Mouse (Mus musculus): ENCODE measurements around the gene Bicdl2. TPM values are rescaled to one million over a fixed set of nuclear protein-coding genes. Genes with fewer than 3 reads are reported as not detected.

Gene Bicdl2
- total RNA-seq (2021) = not detected
- long read RNA-seq, experiment 1 = 0 reads
- long read RNA-seq, experiment 2 = 0 reads

DNA sequence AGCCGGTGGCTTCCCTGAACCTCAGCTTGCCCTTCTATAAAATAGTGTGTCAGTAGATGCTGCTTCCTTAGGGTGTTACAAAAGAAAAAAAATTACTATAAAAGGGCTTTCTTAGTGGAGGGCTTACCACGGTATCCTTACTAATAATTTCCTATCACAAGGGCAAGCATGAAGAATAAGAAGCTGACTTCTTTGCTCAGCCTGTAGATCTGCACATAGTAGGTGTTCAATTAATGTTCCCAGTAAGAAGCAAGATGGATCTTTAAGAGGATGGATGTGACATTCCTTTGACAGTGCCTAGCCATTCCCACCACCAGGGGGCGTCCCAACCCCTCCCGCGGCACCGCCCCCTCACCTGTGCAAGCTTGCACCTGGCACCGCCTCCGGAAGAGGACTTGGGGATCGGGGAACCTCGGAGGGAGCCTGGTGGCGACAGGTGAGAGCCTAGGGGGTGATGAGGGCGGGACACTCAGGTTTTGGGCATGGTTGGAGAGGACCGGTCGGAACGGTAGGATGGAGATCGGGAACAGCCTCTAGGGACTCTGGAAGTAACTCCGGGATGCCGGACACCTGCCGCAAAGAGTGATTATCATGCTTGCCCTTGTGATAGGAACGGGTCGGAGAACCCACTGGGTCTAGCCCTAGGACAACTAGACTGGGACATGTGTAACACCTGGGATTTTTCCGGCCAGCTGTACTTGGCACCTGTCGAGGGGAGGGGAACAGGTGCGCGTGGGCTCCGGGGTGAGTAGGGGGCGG is at the start of gene Bicdl2:
Bicdl2 (plus strand) TSS at position 390 of the 759 bp plus-strand sequence.
- no peak for DNase-seq

DNA sequence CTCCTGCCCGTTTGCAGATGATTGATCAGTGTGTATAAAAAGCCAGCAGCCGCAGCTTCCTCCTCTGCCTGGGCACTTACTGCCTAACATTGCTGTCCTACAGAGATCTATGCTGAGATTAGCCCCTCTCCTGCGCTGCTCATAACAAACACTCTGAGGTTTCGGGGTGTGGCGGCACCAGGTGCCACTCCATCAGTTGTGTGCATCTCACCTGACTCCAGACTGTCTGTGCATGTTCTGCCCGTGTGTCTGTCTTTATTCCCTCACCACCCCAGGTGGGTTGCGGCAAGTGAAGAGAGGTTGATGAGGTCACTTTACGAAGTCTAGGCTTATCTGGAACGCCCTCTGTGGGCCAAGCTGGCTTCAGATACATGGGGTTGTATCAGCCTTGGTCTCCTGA is 43.2 kb upstream of the Bicdl2 start:
- no peak for DNase-seq

DNA sequence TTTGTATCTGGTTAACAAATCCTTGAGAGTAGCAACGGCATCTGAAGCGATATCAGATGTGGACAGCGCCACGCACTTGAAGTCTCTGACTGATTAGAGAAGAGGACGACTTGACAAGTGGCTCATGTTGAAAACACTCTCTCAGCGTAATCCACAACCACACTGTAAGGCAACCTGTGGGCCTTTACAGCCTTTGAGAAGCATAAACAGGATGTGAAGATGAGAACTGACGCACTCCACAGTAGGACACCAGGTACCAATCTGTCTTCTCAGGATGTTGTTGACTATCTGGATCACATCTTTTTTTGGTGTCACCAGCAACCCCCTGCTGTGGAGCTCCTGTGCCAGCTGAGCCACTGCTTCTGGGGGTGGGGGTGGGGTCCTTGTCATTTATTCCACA is 40.0 kb upstream of the Bicdl2 start:
- DNase-seq = no peak

DNA sequence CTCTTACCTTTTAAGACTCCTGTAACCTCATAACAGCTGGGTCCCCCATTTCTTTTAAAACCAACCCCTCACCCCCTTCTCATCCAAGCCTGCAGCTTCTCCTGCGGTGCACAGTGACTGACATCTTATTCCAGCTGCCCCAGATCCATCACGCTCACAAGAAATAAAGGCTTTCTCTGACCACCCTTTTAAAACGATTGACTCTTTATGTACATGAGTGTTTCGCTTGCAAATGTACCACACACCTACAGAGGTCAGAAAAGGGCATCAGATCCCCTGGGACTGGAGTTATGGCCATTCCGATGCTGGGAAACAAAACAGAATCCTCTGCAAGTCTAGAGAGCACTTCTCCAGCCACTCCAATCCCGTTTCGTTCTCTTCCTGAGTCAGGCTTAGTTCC is 32.5 kb upstream of the Bicdl2 start:
- no peak for DNase-seq

DNA sequence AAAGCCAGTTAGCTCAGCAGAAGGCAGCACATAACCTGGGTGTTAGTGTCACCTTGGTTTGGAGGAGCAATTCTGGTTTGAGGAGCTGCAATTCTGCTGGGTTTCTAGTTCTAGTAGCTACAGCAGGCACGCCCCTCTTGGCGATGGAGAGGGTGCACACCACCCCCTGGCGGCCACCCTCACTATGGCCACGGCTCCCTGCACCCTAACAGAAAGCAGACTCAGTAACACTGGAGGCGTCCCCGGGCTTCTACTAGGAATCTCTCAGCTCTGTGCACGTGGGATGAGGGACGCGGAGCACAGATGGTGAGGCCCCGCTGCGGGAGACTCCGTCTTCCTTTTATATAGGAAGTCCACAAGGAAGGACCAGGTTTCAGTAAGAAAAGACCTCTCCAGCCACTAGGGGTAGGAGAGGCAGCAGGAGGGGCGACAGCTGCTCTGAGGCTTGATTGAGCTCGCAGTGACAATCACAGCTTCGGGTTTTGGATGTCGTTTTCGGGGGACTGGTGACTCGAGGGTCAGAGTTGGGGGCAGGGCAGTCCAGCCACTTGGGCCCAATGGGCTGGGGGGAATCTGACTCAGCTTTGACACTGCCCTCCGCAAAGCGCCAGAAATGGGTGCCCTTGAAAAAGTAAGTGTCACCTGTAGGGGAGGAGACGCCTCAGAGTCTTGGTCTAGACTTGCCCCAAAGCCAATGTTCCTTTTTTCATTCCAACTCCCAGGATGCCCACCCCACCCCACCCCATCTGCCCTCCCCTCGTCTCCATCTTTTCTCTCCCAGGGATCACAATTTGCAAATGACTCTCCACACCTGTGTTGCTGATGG is 29.9 kb upstream of the Bicdl2 start:
- DNase-seq = peak; percentile 86

DNA sequence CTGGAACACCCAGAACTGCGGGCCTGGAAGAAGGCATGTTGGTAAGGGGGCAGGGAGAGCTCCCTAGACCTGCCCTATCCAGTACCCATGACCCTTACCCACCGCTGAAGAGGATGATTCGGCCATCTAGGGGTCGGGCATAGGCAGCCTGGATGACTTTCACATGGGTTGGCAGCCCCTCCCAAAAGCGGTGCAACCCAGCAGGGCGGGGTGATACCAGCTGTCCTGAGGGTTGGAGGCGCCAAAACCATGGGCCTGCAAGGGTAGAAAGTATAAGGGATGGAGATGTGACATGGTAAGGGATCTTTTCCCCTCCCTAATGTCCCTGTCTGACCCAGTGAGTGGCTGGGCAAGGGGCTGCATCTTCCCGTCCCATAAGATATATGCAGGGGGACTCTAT is 29.1 kb upstream of the Bicdl2 start:
- DNase-seq = no peak

DNA sequence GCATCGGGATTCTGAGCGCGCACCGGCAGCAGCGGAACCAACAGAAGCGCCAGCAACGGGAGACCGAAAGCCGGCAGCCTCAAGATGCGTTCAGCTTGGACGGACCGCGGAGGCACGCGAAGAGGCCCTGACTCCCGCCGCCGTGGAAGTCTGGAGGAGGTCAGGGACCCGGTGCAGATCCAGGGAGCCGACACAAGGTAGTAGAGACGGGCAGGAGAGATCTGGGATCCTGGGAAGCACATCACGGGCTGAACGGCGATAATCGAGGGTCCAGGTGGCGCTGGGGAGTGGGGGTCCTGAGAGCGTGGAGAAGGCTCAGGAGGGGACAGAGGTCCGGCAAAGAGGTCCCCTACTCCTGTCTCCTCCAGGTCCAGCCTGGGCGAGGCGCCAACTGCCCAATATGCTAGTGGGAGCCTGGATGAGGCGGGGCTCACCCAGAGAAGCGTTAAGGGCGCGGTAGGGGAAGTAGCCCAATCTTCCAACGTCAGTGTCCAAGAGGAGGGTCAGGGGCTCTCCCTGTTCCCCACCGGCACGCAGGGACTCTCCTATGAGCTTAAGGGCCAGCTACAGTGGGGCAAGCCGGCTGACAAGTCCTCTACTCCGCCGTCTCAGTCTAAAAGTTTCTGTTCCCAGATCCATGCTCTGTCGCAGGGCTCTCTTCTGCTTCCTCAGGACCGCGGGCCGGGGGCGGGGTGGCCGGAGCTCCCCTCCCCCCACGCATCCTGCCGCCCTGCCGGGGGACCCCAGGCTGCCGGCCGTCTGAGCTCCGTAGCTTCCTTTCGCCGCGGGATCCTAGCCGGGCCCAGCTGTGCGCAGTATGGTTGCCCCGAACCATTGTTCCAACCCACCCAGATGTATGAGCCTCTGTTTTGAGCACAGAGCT is 15.5 kb upstream of the Bicdl2 start, which contains the start of gene Mmp25:
Mmp25 (minus strand) TSS at position 665 of the 883 bp plus-strand sequence.
- DNase-seq = peak; percentile 40

DNA sequence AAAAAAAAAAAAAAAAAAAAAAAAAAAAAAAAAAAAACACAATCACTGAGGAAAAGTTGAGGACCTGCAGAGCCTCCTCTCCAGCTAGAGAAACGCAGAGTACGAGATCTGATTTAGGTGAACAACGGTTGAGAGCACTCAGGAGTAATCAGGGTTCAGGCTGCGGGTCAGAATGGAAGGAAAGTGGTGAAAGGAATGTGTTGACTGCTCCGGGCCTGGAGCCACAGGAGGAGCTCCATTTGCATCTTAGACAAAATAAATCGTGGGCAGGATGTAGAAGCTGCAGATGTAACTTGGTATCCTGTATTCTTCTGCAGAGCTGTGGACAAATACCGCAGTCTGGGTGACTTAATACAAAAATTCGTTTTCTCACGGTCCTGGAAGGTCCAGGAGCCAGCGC is 14.4 kb upstream of the Bicdl2 start:
- no peak for DNase-seq

DNA sequence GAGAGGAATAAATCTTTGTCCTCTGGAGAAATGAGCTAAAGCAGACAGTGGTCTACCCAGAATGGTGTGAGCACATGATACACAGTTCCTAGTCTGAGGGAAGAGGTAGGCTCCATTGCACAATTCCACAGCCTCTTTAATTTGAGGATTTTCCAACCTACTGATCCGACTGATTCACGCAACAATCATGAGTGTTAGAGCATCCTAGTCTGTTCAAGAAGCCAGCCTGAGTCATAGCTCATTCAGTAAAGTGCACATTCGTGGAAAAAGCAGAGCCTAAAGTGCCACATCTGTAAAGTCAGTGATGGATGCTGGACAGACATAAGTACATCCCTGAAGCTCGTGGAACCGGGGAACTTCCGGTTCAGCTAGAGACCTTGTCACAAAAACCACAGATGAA is 8.9 kb upstream of the Bicdl2 start:
- no peak for DNase-seq

DNA sequence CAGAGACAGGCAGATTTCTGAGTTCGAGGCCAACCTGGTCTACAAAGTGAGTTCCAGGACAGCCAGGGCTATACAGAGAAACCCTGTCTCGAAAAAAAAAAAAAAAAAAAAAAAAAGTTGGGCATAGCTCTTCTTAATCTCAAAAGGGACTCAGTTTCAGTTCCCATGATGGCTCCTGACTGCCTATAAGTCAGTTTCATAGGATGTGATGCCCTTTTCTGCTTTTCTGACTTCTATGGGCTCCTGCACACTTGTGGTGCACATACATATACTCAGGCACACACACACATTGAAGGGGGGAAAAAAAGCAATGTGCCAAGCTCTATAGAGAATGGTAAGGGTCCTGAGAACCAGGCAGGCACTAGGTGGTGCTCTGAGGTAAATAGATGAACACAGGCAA is 7.0 kb upstream of the Bicdl2 start:
- DNase-seq = no peak

DNA sequence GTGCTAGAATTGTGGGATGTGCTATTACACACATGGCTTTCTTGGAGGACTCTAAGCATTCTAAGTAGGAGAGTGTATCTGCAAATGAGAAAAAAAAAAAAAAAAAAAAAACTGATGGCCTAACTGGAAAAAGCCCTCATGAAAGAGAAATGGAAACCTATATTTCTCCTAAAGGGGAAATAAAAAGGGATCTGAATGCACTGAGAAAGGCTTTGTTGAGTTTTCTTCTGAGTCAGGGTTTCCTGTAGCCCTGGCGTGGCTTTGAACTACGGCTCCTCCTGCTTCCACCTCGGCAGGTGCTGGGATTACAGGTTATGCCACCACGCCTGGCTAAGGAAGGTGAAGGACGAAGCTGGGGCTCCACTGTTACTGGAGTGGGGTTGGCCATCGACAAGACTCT is 6.3 kb upstream of the Bicdl2 start:
- DNase-seq = no peak

DNA sequence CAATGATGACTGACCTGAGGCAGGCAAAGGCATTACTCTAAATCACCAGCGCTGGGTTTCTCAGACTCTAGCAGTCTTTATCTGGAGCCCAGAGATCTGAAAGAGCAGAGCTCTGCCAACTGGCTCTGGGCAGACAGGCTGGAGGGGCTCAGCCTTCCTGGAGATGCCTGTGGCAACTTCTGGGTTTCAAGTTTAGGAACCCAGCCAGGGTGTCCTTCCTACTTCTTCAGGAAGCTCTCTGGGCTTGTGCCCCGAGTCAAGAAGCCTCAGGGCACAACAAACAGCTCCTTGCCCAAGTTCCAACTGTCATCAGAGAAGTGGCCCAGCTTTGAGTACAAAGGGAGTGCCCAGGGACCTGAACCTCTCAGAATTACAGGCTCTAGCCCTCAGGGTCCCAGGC is 5.9 kb upstream of the Bicdl2 start:
- no peak for DNase-seq

DNA sequence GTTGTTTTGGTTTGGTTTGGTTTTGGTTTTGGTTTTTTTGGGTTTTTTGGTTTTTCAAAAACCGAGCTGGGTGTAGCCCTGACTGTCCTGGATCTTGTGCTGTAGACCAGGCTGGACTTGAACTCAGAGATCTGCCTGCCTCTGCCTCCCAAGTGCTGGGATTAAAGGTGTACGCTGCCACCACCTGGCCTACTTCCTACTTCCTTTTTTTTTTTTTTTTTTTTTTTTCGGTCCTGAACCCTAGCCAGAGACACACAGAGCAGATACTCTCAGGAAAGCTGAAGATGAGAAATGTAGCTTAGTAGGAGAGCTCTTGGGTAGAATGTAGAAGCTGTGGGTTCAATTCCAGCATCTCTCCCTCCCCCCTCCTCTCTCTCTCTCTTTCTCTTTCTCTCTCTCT is 1.9 kb upstream of the Bicdl2 start:
- no peak for DNase-seq

DNA sequence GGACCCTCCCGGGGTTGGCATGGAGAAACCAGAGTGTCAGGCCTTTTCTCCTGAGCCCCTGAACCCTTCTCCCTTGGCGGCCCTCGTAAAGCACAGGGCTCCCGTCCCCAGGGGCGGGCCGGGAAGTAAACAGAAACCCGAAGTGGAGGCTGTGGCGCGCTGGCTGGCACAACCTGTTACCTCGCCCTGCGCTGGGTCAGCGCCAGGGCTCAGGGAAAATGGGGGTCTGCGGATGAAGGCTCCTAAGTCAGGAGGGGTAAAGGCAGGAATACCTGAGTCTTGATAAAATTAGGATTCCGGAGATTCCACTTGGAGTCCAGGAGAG is 532 bp downstream of the Bicdl2 start:
- DNase-seq = no peak

DNA sequence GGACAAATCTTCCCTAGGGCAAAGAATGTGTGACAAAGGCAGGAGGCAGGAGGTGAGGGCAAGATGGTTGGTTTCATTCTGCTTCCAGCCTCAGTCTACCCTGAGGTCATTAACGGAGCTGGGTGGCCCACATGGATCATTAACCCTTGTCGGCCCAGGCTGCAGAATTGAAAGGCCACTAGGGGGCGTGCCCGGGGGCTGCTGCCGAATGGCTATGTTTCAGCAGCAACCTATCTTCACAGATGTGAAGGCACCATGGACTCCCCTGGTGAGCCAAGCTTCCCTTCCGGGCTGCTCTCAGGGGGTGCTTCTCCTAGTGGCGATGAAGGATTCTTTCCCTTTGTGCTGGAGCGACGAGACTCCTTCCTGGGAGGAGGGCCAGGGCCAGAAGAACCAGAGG is 1.2 kb downstream of the Bicdl2 start:
- DNase-seq = no peak

DNA sequence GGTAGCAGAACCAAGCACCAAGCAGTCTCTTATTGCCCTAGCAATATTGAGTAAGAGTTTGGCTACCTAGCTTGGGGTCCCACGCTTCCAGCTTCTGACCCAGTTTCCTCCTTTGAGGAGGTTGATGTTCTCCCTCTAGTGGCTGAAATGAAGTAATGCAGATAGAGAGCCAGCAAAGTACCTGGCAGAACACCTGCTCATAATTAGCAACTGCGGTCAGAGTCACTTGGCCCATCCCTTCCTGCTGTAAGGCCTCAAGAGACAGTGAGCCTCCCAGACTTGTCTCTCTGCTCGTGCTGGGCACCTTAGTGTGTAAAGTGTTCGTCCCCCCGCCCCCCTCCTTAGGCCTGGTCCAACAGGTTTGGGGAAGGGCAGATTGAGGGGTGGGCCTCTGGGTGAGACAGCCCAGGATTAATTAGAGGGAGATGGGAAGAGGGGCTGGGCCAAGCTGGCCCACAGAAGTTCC is 4.3 kb downstream of the Bicdl2 start:
- DNase-seq = no peak

DNA sequence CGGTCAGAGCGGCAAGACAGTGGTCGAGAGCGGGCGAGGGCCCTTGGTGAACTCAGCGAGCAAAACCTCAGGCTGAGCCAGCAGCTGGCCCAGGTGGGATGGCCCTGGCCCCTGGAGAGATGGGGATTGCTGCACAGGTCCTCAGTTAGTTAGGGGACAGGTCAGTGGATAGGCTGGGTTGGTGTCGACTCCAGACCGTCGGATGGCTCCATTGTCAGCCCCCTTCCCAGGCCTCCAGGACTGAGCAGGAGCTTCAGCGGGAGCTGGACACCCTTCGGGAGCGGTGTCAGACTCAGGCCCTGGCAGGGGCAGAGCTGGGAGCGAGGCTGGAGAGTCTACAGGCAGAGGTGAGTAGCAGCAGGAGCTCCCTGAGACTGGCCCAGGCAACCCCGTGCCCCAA is 5.2 kb downstream of the Bicdl2 start:
- DNase-seq = no peak

DNA sequence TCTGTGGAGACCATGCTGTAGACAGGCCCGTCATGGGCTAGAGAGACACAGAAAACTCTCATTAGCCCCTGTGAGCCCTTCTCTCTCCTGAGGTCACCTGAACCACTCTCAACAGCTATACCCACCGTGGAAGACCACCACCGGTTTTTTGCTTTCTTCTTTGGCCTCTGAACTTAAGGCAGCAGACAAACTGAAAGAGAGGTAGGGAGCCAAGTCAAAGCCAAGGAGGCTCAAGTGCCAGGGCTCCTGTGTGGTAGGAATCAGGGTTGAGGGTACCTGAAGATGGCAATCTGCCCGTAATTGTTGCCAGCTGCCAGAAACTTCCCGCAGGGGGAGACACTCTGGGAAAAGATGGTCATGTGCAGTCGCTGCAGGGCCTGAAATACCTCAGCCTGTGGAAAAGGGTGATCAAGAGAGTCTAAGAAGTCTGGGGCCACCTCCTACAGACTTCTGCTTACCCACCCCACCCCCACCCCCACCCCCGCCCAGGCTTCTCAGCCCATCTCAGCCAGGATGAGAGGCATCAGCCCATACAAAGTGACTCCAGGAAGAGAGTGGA is 10.3 kb downstream of the Bicdl2 start:
- DNase-seq = no peak

DNA sequence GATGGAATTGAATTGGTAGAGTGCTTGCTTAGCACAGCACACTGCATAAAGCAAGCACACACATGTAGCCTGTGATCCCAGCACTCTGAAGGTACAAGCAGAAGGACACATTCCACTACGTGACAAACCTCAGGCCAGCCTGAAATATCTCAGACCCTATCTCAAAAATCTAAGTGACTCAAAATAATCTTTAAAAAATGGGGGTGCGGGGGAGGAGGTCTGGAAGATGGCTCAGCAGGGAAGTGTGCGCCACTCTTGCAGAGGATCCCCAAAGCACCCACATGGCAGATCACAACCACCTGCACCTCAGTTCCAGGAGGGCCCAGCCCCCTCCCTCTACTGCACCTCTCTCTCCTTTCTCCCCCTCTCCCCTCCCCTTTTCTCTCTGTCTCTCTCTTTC is 11.2 kb downstream of the Bicdl2 start:
- no peak for DNase-seq

DNA sequence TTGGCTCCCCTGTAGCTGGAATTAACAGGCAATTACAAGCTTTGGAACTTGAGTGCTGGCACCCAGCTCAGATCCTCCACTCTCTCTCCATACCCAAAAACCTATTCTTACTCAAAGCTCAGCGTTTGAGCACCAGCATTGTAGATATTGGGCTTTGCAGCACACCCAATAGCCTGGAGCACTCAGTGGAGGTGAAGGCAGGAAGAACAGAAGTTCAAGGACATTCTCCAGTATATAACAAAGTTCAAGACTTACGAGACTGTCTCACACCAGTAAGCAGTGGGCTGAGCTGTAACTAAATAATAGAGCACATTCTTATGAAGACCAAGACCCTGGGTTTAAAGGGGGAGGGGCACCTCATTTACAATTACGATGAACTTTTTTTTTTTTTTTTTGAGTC is 12.5 kb downstream of the Bicdl2 start:
- no peak for DNase-seq

DNA sequence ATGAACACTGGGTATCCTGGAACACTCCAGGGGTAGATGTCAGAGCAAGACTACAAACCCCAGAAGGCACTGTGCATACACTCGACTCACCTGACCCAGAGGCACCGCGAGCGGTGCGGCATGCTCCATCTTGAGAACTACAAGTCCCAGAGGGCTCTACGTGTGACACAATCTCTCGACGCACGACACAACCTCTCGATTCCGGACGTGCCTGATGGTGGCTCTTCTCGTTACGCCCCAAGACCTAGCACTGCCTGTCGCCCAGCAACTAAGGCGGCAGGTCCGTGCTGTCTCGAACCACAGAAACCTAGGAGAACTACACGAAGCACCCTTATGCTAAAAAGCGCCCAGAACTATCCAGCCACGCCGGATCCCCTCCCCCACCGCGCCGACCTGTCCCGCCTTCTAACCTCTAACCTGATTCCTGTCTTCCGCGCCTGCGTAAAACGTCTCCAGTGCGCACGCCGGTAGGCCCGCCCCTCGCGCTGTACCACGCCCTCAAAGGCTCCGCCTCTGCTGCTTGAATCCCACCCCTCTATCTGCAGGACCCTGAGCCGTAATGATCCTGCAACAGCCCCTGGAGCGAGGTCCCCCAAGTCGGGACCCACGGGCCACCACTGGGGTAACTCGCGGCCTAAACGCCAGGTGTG is 13.2 kb downstream of the Bicdl2 start, which contains the start of the genes Hcfc1r1 and Thoc6:
Hcfc1r1 (plus strand) TSS at position 173 of the 650 bp plus-strand sequence.
Thoc6 (minus strand) TSS at position 459 of the 650 bp plus-strand sequence.
- DNase-seq = peak; percentile 84
